Mouse (Mus musculus) left cerebral cortex, postnatal 36 days (tissue): Measurements from ENCODE around the gene Tom1l1. TPM values are rescaled to one million over a fixed set of nuclear protein-coding genes. Genes with fewer than 3 reads are reported as not detected.
A peak's percentile ranks its signal among the peaks of the same experiment; 100 is the strongest.

Experiments used
- DNase-seq, 2 experiments: peaks; one replicate each; pipeline ENCODE4 v3.0.0; 2021 to 2022; ENCODE audit warnings: low spot score in 2 of 2, mixed read lengths in 1 of 2
- intact Hi-C: fragments of 180-260 bp; cut with DNase I; formaldehyde crosslinking; loops from one replicate; pipeline ENCODE4 v1.15.1; 2025
- total RNA-seq, 2 experiments: library from RNA; stranded (reverse); gene quantifications; 2 replicates each; pipeline ENCODE4 v1.2.3; 2021

Gene Tom1l1
- total RNA-seq, 2 experiments from 2014 or later = 28.3 to 30.2 TPM

DNA sequence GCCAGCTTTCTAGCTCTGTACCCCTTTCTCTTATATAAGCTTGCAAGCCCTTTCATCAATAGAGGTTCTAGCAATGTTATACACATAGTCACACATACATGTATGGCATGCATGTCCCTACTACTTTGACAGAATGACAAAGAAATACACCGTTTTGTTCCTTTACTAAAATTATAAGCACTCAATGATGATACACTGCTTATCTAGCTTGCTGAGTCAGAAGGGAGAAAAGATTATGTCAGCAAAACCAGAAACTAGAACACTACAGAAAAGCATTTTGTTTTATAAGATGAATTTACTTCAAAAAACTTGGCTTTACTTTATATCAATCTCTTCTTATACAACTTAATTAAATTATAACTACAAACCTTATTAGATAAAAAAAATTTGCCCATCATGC lies 63.0 kb downstream of the Tom1l1 start:
- DNase-seq = no peak
- intact Hi-C loops = no loop called here

GRCm38 (mm10) chr11:90623477-90623876 lies 64.7 kb downstream of the Tom1l1 start:
- intact Hi-C loops = loop anchor here (5.0 kb wide), 2 partner anchors 306 to 441 kb away; no protein-coding TSS in a partner anchor
- peak in 1 of 2 experiments; percentile 36 for DNase-seq

- DNase-seq = no peak
- intact Hi-C loops = loop anchor here (5.0 kb wide), 2 partner anchors 305 to 440 kb away; no protein-coding TSS in a partner anchor
Measured at GRCm38 (mm10) chr11:90622500-90622899, 65.7 kb downstream of the Tom1l1 start.

GRCm38 (mm10) chr11:90622044-90622443 lies 66.1 kb downstream of the Tom1l1 start:
- no peak for DNase-seq
- intact Hi-C loops = loop anchor here (5.0 kb wide), 2 partner anchors 305 to 440 kb away; no protein-coding TSS in a partner anchor

- DNase-seq = no peak
Measured at GRCm38 (mm10) chr11:90616431-90616830, 71.7 kb downstream of the Tom1l1 start.

GRCm38 (mm10) chr11:90614743-90615142 lies 73.4 kb downstream of the Tom1l1 start:
- DNase-seq = no peak
- intact Hi-C loops = loop anchor here (10.0 kb wide), 1 partner anchor 620 kb away; no protein-coding TSS in a partner anchor

More at GRCm38 (mm10) chr11:90616431-90616830, 71.7 kb downstream of the Tom1l1 start:
- intact Hi-C loops = loop anchor here (10.0 kb wide), 1 partner anchor 622 kb away; no protein-coding TSS in a partner anchor

- no peak for DNase-seq
- intact Hi-C loops = loop anchor here (10.0 kb wide), 1 partner anchor 617 kb away; no protein-coding TSS in a partner anchor
Measured at GRCm38 (mm10) chr11:90612118-90612517, 76.0 kb downstream of the Tom1l1 start.

GRCm38 (mm10) chr11:90603066-90603465 lies 85.1 kb downstream of the Tom1l1 start:
- no peak for DNase-seq
- intact Hi-C loops = no loop called here

GRCm38 (mm10) chr11:90595826-90596225 lies 92.3 kb downstream of the Tom1l1 start:
- intact Hi-C loops = no loop called here
- no peak for DNase-seq

Other genes starting within 250 kb of the Tom1l1 start
- 10 to 100 TPM in 1 of 2 experiments, 1 to 10 TPM in 1; 9.4 to 12.7 TPM for gene Stxbp4, start 50.3 kb downstream of the Tom1l1 start, total RNA-seq
- gene Cox11, start 50.2 kb downstream of the Tom1l1 start, total RNA-seq = 10 to 100 TPM; 29.2 to 30.5 TPM